Mouse (Mus musculus): Measurements from ENCODE around the gene Adcy7.

Gene Adcy7

DNA sequence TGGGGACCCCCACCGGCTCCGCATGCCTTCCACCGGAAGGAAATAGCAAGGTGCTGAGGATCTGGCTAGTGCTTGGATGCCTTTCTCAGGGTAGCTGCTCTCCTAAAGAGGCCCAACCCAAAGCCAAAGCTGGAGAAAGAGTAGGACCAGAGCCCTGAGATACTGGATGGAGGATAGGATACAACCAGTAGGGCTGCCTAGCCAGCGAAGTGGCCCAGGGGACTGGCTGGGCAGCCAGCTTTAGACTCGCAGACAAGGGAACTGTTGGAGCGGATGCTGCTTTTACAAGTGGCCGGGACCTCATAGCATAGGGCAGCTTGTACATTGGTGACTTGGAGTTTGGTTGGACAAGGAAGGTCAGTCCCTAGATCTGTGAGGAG lies 838 bp downstream of the Adcy7 start:
- in situ Hi-C loops (cut with MboI), result loop anchor here (5.0 kb wide), 1 partner anchor 79 kb away; no protein-coding TSS in a partner anchor

DNA sequence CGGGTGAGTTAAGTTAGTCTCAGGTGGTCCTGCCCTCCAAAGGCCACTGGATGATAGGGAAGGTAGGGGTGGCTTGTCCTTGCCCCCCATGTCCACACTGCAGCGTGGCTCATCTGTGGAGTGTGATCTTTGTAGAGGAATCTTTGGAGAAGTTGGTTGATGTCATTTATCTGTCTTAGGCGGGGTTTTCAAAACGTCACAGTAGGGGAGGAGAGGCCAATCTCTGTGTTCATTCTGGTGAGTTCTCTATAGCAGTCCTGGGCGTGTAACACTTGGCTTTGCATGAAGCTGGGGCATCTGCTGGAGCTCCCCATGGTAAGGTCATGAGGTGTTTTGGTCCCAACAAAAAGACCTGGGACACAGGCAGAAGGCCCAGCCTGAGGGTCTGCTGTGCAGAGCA lies 1.9 kb downstream of the Adcy7 start:
- in situ Hi-C loops (cut with MboI), result loop anchor here (5.0 kb wide), 1 partner anchor 78 kb away; no protein-coding TSS in a partner anchor

DNA sequence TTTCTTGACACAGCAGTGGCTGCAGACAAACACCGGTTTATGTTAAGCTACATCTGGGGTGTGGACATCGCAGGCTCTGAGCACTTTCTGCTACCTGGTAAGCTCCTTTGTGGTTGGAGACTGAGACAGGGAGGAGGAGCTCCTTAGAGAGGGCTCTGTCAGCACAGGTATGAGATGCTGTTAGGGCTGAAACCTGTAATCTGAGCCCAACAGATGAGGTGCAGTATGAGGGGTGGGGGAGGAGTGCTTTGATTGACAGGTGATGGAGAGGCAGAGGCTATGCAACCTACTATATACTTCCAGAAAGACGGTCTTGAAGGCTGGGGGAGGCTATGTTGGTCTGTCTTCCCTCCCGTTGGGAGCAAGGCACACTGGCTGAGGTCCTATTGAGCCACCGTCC lies 7.0 kb downstream of the Adcy7 start:
- in situ Hi-C loops (cut with MboI), result no loop called here

DNA sequence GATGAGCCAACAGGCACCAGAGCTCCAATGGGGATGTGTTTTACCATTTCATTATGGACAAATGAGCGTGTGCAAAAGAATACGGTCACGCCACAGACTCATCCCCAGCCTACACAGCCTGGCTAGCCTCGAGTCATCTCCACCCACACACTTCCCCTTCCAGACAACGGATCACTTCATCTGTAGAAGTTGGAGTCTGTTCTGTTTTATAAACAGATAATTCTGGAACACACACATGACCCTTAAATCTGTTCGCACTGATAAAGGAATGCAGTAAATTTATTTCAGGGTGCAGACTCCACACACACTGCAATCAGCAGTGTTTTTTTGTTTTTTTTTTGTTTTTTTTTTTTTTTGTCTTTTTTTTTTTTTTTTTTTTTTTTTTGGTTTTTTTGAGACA lies 7.5 kb downstream of the Adcy7 start:
- in situ Hi-C loops (cut with MboI), result no loop called here

DNA sequence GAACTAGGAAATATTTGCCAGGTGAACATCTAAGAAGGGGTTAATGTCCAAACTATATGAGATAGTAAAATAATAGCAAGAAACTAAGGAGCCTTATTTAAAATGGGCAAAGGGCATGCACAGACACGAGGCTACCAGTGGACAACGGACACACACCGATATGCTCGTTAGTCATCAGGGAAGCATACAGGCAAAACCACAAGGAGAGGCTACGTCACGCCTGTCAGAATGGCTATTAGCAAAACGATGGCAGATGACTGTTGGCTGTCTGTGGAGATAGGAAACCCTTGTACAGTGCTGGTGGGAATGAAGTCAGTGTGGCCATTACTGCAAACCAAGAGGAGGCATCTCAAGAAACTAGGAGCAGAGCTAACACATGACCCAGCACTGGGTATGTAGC lies 8.7 kb downstream of the Adcy7 start:
- in situ Hi-C loops (cut with MboI), result no loop called here

DNA sequence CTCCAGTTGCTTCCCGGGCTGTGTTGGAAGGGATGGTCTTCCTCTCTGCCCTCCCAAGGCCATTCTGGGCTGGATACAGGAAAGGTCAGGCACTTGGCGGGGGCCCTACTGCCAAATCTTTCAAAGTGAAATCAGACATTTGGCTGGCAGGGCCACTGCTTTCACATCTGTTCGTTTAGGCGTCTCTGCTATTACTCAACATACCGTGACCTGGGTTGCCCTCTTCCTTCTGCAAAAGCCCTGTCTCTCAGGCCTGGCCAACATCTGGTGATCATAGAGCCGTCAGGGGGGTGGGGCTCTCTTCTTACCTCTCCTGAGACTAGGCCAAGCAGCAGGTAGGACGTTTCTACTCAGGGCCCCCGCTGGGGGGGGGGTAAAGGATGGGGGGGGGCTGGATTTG lies 10.5 kb downstream of the Adcy7 start:
- in situ Hi-C loops (cut with MboI), result no loop called here

DNA sequence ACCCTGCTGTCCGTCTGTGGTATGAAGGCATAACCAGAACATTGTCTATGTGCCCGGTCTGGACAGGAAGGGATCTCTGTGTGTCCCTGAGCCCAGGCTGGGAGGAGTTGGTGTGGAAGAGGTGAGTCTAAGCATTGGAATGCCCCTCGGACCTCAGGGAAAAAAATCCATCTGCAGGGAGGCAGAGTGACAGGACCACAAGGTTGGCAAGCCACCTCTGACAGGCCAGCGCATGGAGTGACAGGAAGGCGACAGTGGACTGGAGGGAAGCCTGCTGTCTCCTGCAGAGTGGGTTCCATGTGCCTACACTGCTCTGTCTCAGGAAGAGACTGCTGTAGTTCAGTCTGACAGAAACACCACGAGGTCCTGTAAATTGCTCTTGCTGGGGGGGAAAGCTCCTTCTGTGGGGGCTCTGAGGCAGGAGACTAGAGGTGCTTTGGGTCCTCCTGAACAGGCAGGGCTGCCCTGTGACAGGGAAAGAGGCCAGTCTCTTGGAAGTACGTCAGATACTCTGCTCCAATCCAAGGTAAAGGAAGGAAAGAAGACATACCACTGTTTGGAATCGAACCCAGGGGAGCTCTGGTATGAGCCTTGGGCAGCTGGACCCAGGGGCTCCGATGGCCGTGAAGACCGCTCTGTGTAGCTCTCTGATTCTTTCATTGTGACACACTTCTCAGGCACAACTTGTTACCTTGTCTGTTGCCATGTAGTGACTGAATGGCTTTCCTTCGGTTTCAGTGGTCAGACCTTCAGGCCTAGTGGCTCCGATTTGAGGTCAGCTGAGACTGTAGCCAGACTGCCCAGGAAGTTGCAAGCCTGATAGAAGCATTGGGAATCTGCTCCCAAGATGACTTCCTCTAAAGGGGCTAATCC lies 11.3 kb downstream of the Adcy7 start:
- in situ Hi-C loops (cut with MboI), result no loop called here

DNA sequence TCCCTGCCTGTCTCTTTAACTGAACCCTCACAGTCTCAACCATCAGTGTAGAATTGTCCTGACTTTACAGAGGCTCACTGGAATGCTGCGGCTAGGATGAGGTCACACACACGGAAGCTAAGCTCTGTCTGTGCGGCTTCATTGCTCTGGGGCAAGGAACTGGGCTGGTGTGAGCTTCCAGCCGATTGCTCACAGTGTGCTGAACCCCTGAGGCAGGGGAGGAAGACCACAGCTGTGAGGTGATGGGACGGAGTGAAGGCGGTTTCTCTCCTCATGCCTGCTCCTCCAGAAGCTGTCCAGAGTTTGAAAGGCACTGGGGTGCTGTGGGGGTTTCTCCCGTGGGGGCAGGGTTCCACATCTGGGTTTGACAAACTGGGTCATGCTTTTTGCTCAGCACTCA lies 12.5 kb downstream of the Adcy7 start:
- in situ Hi-C loops (cut with MboI), result no loop called here

DNA sequence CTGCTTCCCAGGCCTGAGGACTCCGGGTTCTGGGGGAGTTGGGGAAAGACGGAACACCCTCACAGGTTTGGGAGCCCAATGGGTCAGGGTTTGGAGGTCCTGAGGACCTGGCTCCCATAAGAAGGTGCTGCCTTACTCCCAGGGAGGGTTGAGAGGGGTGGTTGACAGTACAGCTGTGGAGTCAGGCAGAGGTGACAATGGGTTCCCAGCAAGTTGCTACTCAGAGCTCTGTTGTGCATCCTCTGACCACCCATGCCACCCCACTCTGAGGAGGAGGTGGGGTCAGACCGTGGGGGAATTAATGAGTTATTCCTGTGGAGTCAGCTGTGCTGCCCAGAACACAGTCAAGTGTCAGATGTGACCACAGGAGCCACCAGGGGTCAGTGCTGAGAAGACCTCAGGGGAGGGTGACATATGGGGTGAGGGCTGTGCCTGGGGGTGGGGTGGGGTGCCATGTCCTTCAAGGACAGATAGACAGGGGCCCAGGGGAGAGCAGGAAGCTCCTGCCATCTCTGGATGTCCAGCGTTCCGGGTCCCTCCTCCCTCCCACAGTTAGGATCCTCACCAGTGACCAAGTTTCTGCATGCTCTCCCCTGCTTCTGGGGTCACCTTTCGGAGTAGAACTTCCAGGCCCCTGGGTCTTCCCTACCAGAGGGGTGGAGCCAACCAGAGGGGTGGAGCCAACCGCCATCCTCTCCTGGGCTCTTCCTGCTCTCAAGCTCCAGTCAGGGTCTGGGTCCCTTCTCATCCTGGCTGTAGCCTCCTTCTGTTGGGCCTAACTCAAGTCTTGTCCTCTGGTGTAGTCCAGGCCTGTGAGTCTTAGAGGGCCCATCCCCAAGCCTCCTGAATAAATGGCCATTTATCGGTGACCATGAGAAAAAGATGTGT lies 13.5 kb downstream of the Adcy7 start:
- in situ Hi-C loops (cut with MboI), result no loop called here

DNA sequence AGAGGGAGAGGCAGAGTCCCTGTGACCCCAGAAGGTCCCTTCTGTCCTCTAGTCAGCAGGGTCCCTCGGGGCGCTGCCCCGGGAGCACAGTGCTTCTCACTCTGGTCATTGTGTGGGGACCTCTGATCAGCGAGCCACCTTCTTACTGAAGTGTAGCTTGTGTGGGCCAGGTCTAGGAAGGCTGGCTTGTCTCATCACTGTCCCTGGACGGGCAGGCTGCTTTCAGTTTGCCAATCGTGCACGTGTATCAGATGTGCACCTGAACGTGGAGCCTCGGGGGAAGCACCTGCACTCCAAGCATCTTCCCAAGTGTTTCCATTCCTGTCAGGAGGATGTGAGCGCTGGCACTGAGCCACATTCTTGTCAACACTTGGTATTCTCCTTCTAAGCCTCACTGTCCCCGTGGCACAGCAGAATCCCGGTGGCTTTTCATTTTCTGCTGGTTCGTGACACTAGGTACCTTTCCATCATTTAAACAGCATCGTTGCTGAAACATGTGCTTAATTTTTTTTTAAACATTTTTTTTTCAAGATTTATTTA lies 14.3 kb downstream of the Adcy7 start:
- in situ Hi-C loops (cut with MboI), result no loop called here

DNA sequence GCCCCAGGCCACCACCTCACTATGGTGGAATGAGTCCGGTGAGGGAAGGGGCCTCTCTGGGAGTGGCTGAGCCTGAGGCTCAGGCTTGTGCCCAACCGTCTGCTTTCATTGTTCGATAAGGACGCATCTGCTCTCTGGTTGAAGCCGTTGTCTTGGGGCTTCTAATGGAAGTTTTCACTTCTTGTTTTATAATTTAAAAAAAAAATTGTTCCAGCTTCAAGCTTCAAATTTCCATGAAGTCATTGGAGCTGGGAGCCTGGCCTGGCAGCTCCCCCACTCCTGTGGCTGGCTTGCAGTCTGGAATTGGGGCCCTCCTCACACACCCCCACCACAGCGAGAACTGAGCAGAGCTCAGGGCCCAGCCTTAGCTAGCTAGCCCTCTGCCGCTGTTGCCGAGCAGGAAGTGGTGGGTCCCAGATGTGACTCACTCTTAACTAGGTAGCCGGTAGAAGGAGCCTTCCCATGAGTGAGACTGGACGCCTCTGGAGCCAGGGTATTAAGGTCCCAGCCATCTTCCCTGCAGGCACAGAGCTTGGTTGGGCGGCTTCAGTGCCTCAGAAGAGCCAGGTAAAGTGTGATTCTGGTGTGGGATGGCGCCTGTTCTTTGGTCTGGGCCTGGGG lies 16.5 kb downstream of the Adcy7 start:
- in situ Hi-C loops (cut with MboI), result no loop called here

DNA sequence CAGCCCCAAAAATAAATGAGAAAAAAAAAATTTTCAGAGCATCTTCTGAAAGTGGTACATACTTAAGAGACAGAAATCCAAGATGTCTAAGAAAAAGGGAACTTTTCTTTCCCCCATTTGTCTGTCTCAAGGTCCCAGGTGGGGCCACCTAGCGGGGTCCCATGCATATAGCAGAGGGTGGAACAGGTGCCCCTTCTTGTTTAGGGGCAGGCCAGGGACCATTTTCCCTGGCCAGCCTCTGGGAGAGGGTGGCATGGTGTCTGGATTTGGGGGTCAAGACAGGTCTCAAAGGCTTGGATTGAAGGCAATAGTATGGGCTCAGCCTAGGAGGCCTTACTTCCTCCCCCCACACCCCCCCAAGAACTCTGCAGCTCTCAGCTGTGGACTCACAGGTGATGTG lies 17.7 kb downstream of the Adcy7 start:
- in situ Hi-C loops (cut with MboI), result no loop called here

DNA sequence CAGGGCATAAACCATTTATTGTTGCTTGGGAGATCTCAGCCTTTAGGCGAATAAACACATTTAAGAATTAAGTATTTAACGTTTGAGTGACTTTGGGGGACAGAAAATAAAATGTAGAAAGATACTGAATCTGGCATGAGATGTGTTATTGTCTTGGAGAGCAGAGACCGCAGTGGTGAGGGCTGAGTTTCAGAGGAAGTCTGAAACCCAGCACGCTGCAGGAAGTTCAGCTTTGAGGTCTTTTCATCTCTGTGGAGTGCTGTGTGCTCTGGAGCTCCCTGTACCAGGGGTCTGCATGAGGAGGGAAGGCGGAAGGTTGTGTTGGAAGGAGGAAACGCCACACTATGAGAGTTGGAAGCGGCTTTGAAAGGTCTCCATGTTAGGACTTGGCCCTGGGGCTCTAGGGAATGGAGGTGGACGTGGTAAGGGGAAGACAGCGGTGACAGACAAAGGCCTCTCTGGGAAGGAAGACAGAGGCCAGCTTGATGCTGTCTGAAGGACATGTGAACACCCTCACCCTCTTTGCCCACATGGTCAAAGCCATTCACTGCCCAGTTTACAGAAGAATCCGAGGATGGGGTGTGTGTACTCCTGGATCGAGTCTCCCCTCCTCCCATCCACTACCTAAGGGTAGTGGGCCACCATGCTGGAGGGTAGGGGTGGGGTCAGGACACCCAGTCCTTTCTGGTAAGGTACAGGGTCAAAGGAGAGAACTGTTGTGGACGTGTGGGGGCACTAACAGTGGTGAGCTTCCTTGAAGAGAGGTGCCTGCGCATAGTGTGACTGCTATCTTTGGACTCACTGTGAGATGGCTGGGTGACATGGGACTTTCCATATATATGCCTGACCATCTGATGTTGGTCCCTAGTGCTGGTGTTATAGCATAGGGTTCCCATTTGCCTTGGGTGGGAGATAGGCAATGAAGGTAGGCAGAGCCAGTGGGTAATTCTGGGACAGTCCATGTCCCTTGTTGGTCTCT lies 18.4 kb downstream of the Adcy7 start:
- in situ Hi-C loops (cut with MboI), result no loop called here

DNA sequence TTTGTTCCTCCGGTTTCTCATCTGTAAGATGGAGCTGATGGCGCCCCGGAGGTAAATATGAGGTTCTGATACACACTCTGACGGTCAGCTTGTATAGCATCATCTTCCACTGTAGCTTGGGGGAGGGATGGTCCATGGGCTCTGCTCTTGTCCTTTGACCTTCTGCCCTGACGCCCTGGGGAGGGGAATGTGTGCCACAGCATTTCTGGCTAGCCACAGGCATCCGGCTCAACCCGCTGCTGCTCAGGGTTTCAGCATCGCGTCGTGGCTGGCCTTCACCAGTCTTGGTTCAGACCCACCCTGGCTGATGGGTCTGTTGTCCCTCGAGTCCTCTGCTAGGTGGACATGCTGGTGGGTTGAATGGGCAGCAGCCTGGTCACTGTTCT lies 19.1 kb downstream of the Adcy7 start:
- in situ Hi-C loops (cut with MboI), result no loop called here

DNA sequence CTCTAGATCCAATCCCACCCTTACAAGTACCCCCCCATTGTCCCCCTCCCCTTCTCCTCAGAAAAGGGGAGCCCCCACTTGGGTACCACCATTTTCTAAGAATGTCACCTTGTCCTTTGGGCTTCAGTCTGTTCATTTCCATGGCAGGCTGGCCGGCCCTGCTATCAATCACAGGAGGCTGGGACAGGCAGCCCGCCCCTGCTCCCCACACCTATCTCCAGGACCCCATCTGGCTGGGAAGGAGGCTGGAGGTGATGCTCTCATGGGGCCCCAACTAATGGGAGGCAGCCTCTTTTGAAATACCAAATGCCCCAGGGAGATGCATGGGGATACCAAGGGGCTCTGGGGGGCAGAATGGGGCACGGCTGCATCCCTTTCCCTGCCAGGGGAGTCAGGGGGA lies 20.7 kb downstream of the Adcy7 start:
- in situ Hi-C loops (cut with MboI), result no loop called here

DNA sequence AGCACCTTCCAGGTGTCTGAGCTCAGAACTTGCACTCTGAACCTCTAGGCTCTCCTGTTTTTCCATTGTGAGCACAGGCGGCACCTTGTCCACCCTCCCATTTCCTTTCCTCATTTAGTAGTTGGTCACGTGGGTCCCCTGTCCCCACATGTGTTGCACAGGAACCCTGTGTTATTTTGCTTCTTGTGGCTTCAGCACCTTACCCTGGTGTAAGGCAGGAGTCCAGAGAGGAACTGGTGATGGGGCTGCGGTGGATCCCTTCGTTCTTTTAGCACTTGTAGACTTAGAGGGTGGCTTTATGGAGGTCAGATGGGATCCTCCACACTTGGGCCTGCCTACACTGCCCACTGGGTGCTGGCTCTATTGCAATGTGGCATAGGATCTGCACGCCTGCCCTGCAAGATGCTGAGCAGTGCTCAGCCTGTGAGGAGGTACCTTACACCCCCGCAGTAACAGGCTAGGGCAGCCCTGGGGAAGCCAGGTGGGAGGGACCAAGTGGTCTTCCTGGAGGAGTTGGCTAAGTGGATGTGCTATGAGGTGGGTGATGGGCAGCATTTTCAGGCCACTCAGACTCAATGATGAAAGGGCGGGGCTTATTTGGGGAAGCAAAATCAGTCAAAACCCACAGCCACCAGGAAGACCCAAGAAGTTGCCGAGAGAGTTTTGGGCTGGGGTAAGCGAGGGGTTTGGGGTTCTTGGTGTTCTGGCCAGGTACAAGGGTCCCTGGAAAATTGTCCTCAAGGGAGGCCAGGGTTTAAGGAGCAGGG lies 21.6 kb downstream of the Adcy7 start:
- in situ Hi-C loops (cut with MboI), result no loop called here

DNA sequence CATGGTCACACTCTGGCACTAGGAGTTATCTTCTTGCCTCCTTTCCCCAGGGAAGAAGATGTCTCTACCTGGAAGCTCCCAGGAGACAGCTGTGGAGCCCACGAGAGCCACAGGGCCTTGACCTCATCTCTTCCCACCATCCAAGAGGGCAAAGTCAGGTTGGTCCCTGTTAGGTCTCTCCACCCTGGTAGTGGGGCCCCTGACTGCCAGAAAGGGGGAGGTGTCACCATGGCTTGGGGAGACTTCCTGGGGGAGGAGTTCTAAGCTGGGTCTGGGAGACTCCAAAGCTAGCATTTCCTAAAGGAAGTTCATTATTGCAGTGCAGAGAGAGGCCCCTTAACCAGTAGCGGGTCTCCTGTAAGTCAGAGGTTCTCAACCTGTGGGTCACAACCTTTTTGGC lies 22.8 kb downstream of the Adcy7 start:
- in situ Hi-C loops (cut with MboI), result no loop called here

DNA sequence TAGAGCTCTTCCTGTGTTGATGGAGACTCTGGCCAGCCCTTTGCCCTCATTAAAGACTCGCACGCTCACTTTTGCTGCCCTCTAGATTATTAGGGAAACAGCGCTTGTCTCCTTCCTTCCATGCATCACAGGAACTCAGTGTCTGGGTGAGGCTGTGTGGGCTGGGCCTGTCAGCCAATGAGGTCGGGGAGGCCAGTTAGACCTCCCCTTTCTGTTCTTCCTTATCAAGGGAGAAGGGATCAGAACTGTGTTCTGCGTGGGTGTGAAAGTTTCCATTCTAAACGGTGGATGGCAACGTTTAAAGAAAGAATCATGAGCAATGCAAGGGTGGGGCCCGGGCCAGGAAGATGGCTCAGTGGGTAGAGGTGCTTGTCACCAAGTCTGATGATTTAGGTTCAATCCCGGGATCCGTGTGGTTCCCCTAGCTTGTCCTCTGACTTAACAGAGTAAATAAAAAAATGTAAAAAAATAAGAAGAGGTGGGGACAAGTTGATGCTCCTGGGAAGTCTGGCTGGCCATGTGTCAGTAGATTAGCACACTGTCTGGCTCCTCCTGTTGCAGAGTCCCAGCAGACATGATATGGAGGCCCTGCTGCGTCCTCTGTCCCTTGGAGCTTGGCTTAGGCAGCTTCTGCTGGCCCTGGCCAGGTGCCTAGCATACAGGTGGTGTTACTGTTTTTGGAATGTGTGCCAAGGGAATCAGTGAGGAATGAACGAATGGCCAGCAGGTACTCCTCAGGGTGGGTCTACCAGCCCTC lies 26.0 kb downstream of the Adcy7 start:
- in situ Hi-C loops (cut with MboI), result no loop called here

DNA sequence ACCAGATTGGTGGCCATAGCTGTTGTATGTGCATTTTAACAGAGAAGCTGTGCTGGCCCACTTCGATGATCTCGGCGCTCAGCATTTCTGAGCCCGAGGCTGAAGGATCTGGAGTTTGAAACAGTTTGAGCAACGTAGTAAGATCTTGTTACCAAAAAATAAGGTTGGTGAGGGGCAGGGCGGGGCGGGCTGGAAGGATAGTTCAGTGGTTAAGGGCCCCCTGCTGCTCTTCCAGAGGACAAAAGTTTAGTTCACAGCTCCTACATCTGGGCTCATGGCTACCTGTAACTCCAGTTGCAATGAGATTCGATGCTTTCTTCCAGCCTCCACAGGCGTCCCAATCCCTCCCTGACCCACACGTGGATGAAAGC lies 26.5 kb downstream of the Adcy7 start:
- in situ Hi-C loops (cut with MboI), result no loop called here
